Mouse (Mus musculus) layer of hippocampus, adult 11-12 months (tissue): ENCODE measurements around the gene Cdkl5.

Experiments
- DNase-seq: peaks from one replicate; pipeline ENCODE4 v3.0.0; 2022; ENCODE audit warnings: low spot score

Cdkl5 gene

DNA sequence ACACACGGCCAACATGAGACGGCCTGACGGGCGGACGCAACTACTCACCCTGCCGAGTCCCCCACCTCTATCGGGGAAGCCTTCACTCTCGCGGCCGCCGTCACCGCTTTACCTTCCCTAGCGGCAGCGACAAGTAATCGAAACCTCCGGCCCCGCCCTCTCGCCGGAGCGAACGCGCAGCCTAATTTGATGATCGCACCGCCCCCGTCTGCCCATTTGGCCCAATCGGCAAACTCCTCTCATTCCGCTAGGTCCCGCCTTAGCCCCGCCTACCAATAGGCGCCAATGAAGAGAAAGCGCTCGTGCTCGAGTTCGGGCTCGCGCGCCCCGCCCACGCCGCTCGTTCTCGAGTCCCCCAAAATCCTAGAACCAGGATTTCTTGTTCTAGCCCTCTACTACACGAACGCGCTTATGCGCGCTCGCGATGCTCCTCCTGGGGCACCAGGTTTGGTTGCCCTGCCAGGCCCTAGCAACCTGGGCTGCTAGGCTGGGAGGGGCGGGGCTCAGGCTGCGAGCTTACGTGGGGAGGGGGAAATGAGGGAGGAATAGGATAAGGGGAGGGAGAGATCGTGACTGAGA is at the start of gene Cdkl5:
Gene Cdkl5 (minus strand): TSS at position 162 of the 579 bp plus-strand sequence.
- DNase-seq: peak; percentile 97

- peak; percentile 36 for DNase-seq
Measured at GRCm38 (mm10) chrX:161033235-161033803, 38.8 kb upstream of the Cdkl5 start.

DNA sequence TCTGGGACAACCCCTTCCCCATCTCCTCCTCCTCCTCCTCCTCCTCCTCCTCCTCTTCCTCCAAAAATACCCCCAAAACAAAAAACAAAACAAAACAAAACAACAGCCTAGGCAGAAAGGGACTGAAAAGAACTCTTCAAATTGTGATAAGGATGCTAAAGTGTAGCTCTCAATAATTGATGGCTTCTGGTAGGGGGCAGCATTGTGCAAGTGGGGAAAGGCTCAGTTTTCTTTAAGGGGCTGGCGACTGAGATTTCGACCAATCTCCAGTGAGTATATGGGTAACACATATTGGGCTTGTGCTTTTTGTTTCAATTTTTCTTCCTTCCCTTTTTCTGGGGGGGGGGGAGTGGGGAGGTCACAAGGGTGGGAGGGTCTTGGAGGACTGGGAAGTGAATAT is 37.9 kb upstream of the Cdkl5 start:
- no peak for DNase-seq

- no peak for DNase-seq
Measured at GRCm38 (mm10) chrX:161030233-161030632, 35.7 kb upstream of the Cdkl5 start.

DNA sequence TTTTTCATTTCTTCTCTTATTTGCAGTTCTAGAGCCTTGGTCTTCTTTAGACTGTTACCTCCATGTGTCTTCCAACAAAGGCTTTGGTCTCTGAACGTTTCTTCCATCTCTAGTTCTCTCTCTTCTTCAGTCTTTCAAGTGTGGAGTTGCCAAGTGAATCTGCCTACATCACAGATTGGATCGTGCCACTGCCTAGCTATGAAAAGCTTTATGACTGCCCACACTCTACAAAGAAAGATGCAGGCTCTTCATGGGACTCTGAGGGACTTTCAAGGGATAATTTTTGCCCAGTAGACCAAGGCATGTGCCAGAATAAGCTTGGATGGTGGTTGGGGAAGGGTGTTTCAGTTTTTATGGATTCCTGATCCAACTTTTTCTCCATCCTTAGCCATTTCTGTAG is 30.0 kb upstream of the Cdkl5 start:
- DNase-seq: no peak

DNA sequence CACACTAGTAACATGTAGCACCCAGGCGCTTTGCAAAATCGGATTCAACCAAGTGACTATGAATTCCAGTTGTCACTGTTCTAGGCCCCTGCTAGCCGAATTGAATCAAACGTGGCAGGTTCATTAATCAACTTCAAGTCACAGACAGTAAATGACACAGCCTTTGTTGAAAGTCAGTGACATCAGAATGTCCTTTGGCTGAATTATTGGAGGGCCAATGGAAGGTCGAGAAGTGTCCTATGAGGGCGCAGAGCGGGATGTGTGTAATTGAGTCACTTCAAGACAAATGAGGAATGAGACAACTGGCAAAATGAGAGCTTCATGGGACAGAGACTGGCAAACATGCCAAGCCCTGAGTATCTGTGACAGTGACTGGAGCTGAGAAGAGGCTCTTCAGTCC is 27.0 kb upstream of the Cdkl5 start:
- no peak for DNase-seq

DNA sequence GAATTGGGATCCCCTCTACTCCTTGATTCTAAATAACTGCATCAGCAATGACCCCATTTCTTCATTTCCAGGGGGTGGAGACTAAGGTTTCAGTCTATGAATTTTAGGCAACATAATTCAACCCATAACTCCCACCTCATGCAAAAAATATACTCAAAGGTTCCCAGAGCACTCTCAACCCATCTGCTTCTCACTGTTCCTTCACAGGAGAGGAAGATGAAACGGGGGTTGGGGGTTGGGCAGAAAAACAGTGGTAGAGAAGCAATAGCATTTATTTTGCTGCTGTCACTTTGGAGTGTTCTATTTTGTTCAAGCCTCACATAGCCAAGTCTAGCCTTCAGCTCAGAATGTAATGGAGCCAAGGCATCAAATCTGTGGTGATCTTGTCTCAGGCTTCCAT is 23.7 kb upstream of the Cdkl5 start:
- DNase-seq: no peak

- no peak for DNase-seq
Measured at GRCm38 (mm10) chrX:161006272-161006671, 11.8 kb upstream of the Cdkl5 start.

- peak; percentile 15 for DNase-seq
Measured at GRCm38 (mm10) chrX:160996051-160996450, 1.5 kb upstream of the Cdkl5 start.

DNA sequence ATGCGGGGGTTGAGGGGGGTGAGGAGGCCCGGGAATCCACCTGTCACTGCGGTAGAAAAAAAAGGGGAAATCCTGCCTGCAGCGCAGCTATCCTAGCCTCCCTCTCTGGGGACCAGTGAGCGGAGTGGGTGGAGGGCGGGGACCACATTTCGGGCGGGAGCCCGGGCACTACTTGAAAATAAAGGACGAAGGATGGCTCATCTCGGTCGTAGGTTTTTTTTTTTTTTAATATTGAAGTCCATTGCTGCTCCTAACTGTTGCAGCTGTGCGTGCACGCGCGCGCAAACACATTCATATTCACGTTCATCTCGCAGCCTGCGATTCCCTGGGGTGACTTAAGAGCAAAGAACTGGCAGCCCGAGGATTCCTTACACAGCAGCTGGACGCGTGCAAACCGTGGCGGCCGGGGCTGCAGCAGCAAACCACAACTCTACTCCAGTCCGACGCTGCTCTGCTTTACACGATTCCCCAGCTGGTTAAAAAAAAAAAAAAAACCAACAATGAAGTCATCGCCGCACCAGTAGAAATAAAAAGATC is 695 bp upstream of the Cdkl5 start:
- peak; percentile 36 for DNase-seq

GRCm38 (mm10) chrX:160993749-160994539 is 560 bp downstream of the Cdkl5 start:
- peak; percentile 8 for DNase-seq

GRCm38 (mm10) chrX:160992703-160993102 is 1.8 kb downstream of the Cdkl5 start:
- DNase-seq: no peak

GRCm38 (mm10) chrX:160990276-160990675 is 4.2 kb downstream of the Cdkl5 start:
- no peak for DNase-seq

- DNase-seq: no peak
Measured at GRCm38 (mm10) chrX:160977919-160978318, 16.6 kb downstream of the Cdkl5 start.

DNA sequence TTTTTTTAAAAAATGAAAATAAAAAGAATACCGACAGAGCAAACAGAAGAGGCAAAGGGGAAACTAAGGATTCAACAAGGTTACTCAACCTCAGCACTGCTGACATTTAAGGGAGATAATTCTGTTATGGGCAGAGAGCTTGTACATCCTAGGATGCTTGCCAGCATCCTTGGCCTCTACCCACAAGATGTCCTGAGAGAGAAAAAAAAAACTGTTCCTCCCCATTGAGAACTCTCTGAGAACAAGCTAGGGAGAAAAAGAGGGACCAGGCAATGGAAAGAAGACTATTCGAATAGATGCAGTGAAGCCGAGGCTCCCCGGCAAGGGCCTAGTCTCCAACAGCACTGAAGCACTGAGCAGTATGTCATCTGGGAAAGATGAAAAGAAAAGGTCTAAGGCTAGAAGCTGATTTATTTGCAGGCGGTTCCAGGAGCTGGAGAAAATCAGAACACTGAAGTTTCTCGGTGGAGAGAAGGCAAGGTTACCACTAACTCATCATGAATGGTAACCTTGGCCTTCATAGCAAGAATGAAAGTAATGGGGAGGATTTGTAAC is 22.4 kb downstream of the Cdkl5 start:
- no peak for DNase-seq

- DNase-seq: no peak
Measured at GRCm38 (mm10) chrX:160958593-160959131, 35.8 kb downstream of the Cdkl5 start.

DNA sequence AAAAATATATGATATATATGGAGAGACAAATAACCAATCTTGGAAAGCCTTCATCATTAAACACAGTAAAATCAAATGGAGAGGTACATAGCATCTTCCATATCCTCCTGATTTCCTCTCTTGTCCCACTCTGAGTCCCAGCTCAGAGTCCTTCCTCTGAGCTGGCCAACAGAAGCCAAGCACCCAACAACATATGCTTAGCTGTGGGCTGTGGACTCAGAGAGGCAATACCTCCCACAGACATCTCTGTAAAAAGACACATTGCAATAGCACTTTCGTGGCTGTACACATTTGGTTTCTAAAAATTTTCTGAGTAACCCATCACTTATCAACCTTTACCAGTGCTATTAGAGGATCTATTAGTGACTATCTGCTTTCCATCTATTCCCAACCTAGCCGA is 44.9 kb downstream of the Cdkl5 start:
- DNase-seq: no peak

- DNase-seq: no peak
Measured at GRCm38 (mm10) chrX:160944722-160945121, 49.8 kb downstream of the Cdkl5 start.

DNA sequence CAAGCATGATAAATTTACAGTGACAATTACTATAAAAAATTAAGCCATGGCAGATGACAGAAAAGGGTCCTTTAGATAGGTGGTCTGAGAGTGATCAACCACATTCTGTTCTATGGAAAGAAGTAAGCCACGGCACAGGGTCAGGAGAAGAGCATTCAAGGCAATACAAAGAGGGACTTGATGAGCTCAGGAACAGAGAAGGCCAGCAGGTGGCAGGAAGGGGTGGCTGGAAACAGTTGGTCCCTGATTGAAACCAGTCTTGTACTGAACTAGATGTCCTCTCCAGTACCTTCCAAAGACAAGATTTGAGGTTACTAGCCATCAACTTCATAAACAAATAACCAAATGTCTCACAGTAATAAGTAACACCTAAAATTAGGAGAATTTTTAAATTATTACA is 59.0 kb downstream of the Cdkl5 start:
- DNase-seq: no peak

GRCm38 (mm10) chrX:160930656-160931055 is 63.8 kb downstream of the Cdkl5 start:
- no peak for DNase-seq

- no peak for DNase-seq
Measured at GRCm38 (mm10) chrX:160928870-160929269, 65.6 kb downstream of the Cdkl5 start.

- DNase-seq: no peak
Measured at GRCm38 (mm10) chrX:160919022-160919637, 75.4 kb downstream of the Cdkl5 start.
